Mouse (Mus musculus) liver, embryonic 12.5 days (tissue): ENCODE data around the gene Abat. TPM values are rescaled to one million over a fixed set of nuclear protein-coding genes. Genes with fewer than 3 reads are reported as not detected.

Source experiments
- ATAC-seq: fragments of 200-750 bp; cut with Nextera tagmentation; 2 replicates; pipeline ENCODE4 v1.8.0; 2017; ENCODE audit warnings: moderate number of reproducible peaks, mild to moderate bottlenecking, moderate library complexity
- H3K27ac ChIP-seq: fragments of 300-500 bp; sonication (generic); 2 replicates; pipeline ENCODE4 v1.5.1; 2016; ENCODE audit warnings: mild to moderate bottlenecking
- H3K27me3 ChIP-seq: fragments of 300-500 bp; sonication (generic); replicated peaks from 2 replicates; pipeline ENCODE4 v1.6.1; 2016; ENCODE audit warnings: mild to moderate bottlenecking, moderate library complexity
- H3K36me3 ChIP-seq: fragments of 300-500 bp; sonication (generic); 2 replicates; pipeline ENCODE4 v1.6.1; 2016; ENCODE audit warnings: mild to moderate bottlenecking, moderate library complexity
- H3K4me1 ChIP-seq: fragments of 300-500 bp; sonication (generic); 2 replicates; pipeline ENCODE4 v1.6.1; 2016
- H3K4me2 ChIP-seq: fragments of 300-500 bp; sonication (generic); 2 replicates; pipeline ENCODE4 v1.6.1; 2016; ENCODE audit warnings: mild to moderate bottlenecking, moderate library complexity
- H3K4me3 ChIP-seq: fragments of 300-500 bp; sonication (generic); 2 replicates; pipeline ENCODE4 v1.5.1; 2016; ENCODE audit warnings: mild to moderate bottlenecking, moderate library complexity
- H3K9ac ChIP-seq: fragments of 300-500 bp; sonication (generic); 2 replicates; pipeline ENCODE4 v1.6.1; 2016; ENCODE audit warnings: mild to moderate bottlenecking, moderate library complexity
- H3K9me3 ChIP-seq: fragments of 300-500 bp; sonication (generic); replicated peaks from 2 replicates; pipeline ENCODE4 v1.6.1; 2016; ENCODE audit warnings: mild to moderate bottlenecking, moderate library complexity
- WGBS: fragments of 180-500 bp; shearing (Covaris S2); methylation state at CpG from one replicate; pipeline ENCODE4 v1.1.7; 2016; ENCODE audit not compliant: insufficient replicate concordance; 5-methylcytosine and 5-hydroxymethylcytosine counted together
- microRNA-seq: library from miRNA; unstranded; fragments of <30 nt; microRNA quantifications from one replicate; pipeline ENCODE4, GENCODE M21; 2017
- polyA plus RNA-seq: library from polyadenylated mRNA; unstranded; fragments of >200 nt; fragmentation: Nextera tagmentation; extraction: Ambion mirVana; gene quantifications from 2 replicates; pipeline ENCODE4 v1.2.1, GENCODE M21; 2016

Abat gene
- polyA plus RNA-seq, 1 experiment from 2014 or later: 19.6 TPM

- peaks cover 59% of the 10 kb centered on the region for H3K36me3 ChIP-seq
- H3K4me2 ChIP-seq: no peak overlapping the region
- H3K27ac ChIP-seq: 0 out of 2 replicates have a peak overlapping the region, but pooled peaks have one; percentile 23
- peak; percentile 8 for ATAC-seq
- H3K4me1 ChIP-seq: peaks cover 84% of the 10 kb centered on the region
- 10% methylated on average over 2 of the region's 2 CpGs for WGBS
- no peak overlapping the region for H3K9ac ChIP-seq
- no peak overlapping the region for H3K4me3 ChIP-seq
- no peaks in the 10 kb centered on the region for H3K27me3 ChIP-seq
- no peaks in the 10 kb centered on the region for H3K9me3 ChIP-seq
These were observed 153.2 kb downstream of the Abat start for GRCm38 (mm10) chr16:8666452-8666851.

GRCm38 (mm10) chr16:8667261-8667660, 154.0 kb downstream of the Abat start:
- Histone ChIP-seq H3K27ac (0 out of 2 replicates have a peak overlapping the region, but pooled peaks have one; percentile 15), H3K4me3 (no peak overlapping the region), H3K9ac (0 out of 2 replicates have a peak overlapping the region, but pooled peaks have one; percentile 8), H3K9me3 (no peaks in the 10 kb centered on the region), H3K27me3 (no peaks in the 10 kb centered on the region), H3K4me2 (peak overlapping the region; percentile 24), H3K4me1 (peaks cover 84% of the 10 kb centered on the region), H3K36me3 (peaks cover 51% of the 10 kb centered on the region)
- ATAC-seq: no peak
- 52% methylated on average over 7 of the region's 7 CpGs for WGBS

DNA sequence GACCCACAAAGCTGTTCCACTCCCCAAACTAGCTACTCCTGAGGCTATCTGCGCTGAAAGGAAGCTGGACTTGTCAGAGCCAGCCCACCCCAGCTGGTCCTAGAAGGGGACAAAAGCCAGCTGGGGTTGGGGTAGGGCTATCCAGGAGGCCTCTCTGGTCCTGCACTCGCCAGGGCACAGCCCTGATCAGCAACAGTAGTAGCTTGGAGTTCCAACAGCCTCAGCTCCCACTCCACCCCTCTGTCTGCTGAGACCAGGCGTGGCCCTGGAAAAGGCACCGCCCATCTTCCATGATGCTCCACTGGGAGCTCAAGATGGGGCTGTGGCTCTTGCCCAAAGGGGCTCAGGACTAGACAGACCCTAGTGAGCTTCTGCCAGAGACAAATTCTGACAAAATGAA, 154.6 kb downstream of the Abat start:
- Histone ChIP-seq H3K9me3 (no peaks in the 10 kb centered on the region), H3K4me3 (no peak overlapping the region), H3K4me1 (peaks cover 84% of the 10 kb centered on the region), H3K9ac (0 out of 2 replicates have a peak overlapping the region, but pooled peaks have one; percentile 8), H3K4me2 (peak overlapping the region; percentile 24), H3K36me3 (peaks cover 46% of the 10 kb centered on the region), H3K27ac (no peak overlapping the region), H3K27me3 (no peaks in the 10 kb centered on the region)
- no peak for ATAC-seq
- 66% methylated on average over 4 of the region's 4 CpGs for WGBS

GRCm38 (mm10) chr16:8668386-8668785, 155.2 kb downstream of the Abat start:
- peaks cover 84% of the 10 kb centered on the region for H3K4me1 ChIP-seq
- H3K27ac ChIP-seq: no peak overlapping the region
- peak overlapping the region; percentile 6; the same call in 1 of the 2 replicates for H3K4me2 ChIP-seq
- no peak overlapping the region for H3K9ac ChIP-seq
- no peak for ATAC-seq
- H3K4me3 ChIP-seq: no peak overlapping the region
- H3K9me3 ChIP-seq: no peaks in the 10 kb centered on the region
- 83% methylated on average over 2 of the region's 2 CpGs for WGBS
- peaks cover 4% of the 10 kb centered on the region; the same call in 1 of the 2 replicates for H3K27me3 ChIP-seq
- H3K36me3 ChIP-seq: peaks cover 40% of the 10 kb centered on the region

- WGBS: 67% methylated on average over 5 of the region's 5 CpGs
- Histone ChIP-seq H3K4me3 (0 out of 2 replicates have a peak overlapping the region, but pooled peaks have one; percentile 83), H3K4me2 (peak overlapping the region; percentile 97), H3K9ac (peak overlapping the region; percentile 86), H3K4me1 (peaks cover 85% of the 10 kb centered on the region), H3K9me3 (no peaks in the 10 kb centered on the region), H3K27me3 (peaks cover 6% of the 10 kb centered on the region; the same call in 1 of the 2 replicates), H3K27ac (no peak overlapping the region), H3K36me3 (peaks cover 30% of the 10 kb centered on the region)
- ATAC-seq: no peak
These were observed 156.2 kb downstream of the Abat start for GRCm38 (mm10) chr16:8669432-8669831.

- Histone ChIP-seq H3K4me3 (peak overlapping the region; percentile 83), H3K27me3 (peaks cover 6% of the 10 kb centered on the region; the same call in 1 of the 2 replicates), H3K9ac (peak overlapping the region; percentile 86), H3K4me1 (peaks cover 91% of the 10 kb centered on the region), H3K27ac (peak overlapping the region; percentile 93), H3K4me2 (peak overlapping the region; percentile 97), H3K9me3 (no peaks in the 10 kb centered on the region), H3K36me3 (peaks cover 26% of the 10 kb centered on the region)
- 18% methylated on average over 14 of the region's 15 CpGs for WGBS
- ATAC-seq: no peak
These were observed 157.1 kb downstream of the Abat start for GRCm38 (mm10) chr16:8670041-8671035.

Small RNAs within 50 kb of the gene (microRNA-seq; reads per million reads assigned to microRNA genes)
- gene Gm22137: not detected

Other genes starting within 250 kb of the Abat start
- gene Tmem114, start 88.3 kb upstream of the Abat start, polyA plus RNA-seq: not detected in 2 replicates
- gene Mettl22, start 42.6 kb upstream of the Abat start, polyA plus RNA-seq: 9.7 and 10.7 TPM in 2 replicates
- 41.6 and 42.4 TPM in 2 replicates for gene Pmm2, start 124.2 kb downstream of the Abat start, polyA plus RNA-seq
- 12.9 and 14.2 TPM in 2 replicates for gene Tmem186, start 124.3 kb downstream of the Abat start, polyA plus RNA-seq
- 55.7 and 56.5 TPM in 2 replicates for gene Carhsp1, start 158.7 kb downstream of the Abat start, polyA plus RNA-seq
- gene Gm5767, start 167.3 kb downstream of the Abat start, polyA plus RNA-seq: not detected in 2 replicates